Comparison of ENCODE assay signal across 12 mouse cellular contexts in the genomic region with DNA sequence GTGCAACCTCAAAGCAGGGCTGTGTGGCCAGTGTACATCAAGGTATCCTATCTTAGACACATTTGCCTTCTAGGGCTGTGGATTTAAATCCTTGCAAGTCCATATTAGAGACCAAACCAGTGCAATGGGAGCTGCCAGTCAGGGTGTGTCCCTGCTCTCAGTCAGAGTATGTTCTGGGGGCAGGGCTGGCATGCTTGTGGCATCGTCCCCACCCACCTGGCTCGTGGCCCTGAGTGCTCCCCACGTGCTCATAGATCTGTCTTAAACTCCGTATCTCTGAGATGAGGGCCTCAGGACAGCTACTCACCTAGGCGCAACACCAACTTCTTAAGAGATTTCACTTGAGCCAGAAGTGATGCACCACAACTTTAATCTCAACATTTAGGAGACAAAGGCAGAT.
"Had no signal": no experiment of that assay in that cellular context is flagged by ENCODE, and none has a peak within 500 bp of the region (broad histone marks: within the 10 kb centered on the region; RNA-seq: fewer than 3 reads in every experiment).

No protein-coding gene starts in this region.

- H3K4me3 ChIP-seq: layer of hippocampus, adult 2 months; limb, embryonic 13.5 days; midbrain, embryonic 15.5 days; neural tube, embryonic 12.5 days had no signal

- H3K27me3 ChIP-seq: limb, embryonic 13.5 days; midbrain, embryonic 15.5 days; neural tube, embryonic 12.5 days had no signal

- DNase-seq: kidney, postnatal 10 days; kidney, postnatal 4 days; left cerebral cortex, postnatal 4 days; lung, embryonic 14.5 days; lung, postnatal 10 days; spleen, adult 18-20 months; thymus, postnatal 36 days had no signal

- H3K27ac ChIP-seq: layer of hippocampus, adult 2 months; limb, embryonic 13.5 days; liver, embryonic 14.5 days; midbrain, embryonic 15.5 days; neural tube, embryonic 12.5 days had no signal

- H3K36me3 ChIP-seq: limb, embryonic 13.5 days; midbrain, embryonic 15.5 days; neural tube, embryonic 12.5 days had no signal

- H3K4me1 ChIP-seq: limb, embryonic 13.5 days; midbrain, embryonic 15.5 days had no signal
